Mouse (Mus musculus) midbrain, embryonic 13.5 days (tissue): ENCODE results near the gene Rnf207. TPM values are rescaled to one million over a fixed set of nuclear protein-coding genes. Genes with fewer than 3 reads are reported as not detected.

Source experiments
- ATAC-seq: fragments of 200-750 bp; cut with Nextera tagmentation; 2 replicates; pipeline ENCODE4 v1.8.0; 2017; ENCODE audit warnings: mild to moderate bottlenecking, moderate TSS enrichment, moderate library complexity
- H3K27ac ChIP-seq: fragments of 300-500 bp; sonication (generic); 2 replicates; pipeline ENCODE4 v1.5.1; 2015; ENCODE audit warnings: inconsistent platforms, mild to moderate bottlenecking, moderate library complexity
- H3K27me3 ChIP-seq: fragments of 300-500 bp; sonication (generic); 2 replicates; pipeline ENCODE4 v1.6.1; 2015; ENCODE audit warnings: mild to moderate bottlenecking, inconsistent platforms
- H3K36me3 ChIP-seq: fragments of 300-500 bp; sonication (generic); 2 replicates; pipeline ENCODE4 v1.6.1; 2015; ENCODE audit warnings: mild to moderate bottlenecking, inconsistent platforms
- H3K4me1 ChIP-seq: fragments of 300-500 bp; sonication (generic); replicated peaks from 2 replicates; pipeline ENCODE4 v1.6.1; 2015; ENCODE audit warnings: inconsistent platforms
- H3K4me2 ChIP-seq: fragments of 300-500 bp; sonication (generic); replicated peaks from 2 replicates; pipeline ENCODE4 v1.6.1; 2015; ENCODE audit warnings: moderate library complexity, mild to moderate bottlenecking, inconsistent platforms
- H3K4me3 ChIP-seq: fragments of 300-500 bp; sonication (generic); replicated peaks from 2 replicates; pipeline ENCODE4 v1.5.1; 2015; ENCODE audit warnings: mild to moderate bottlenecking, inconsistent platforms
- H3K9ac ChIP-seq: fragments of 300-500 bp; sonication (generic); replicated peaks from 2 replicates; pipeline ENCODE4 v1.6.1; 2015; ENCODE audit warnings: mild to moderate bottlenecking, inconsistent platforms
- H3K9me3 ChIP-seq: fragments of 300-500 bp; sonication (generic); 2 replicates; pipeline ENCODE4 v1.6.1; 2016; ENCODE audit warnings: mild to moderate bottlenecking, inconsistent platforms
- WGBS: fragments of 180-500 bp; shearing (Covaris S2); methylation state at CpG from one replicate; pipeline ENCODE4 v1.1.7; 2015; 5-methylcytosine and 5-hydroxymethylcytosine counted together
- polyA plus RNA-seq: library from polyadenylated mRNA; unstranded; fragments of >200 nt; fragmentation: Nextera tagmentation; extraction: Ambion mirVana; gene quantifications from 2 replicates; pipeline ENCODE4 v1.2.1, GENCODE M21; 2015

Gene Rnf207
- polyA plus RNA-seq, 1 experiment from 2014 or later: 4.7 TPM

DNA sequence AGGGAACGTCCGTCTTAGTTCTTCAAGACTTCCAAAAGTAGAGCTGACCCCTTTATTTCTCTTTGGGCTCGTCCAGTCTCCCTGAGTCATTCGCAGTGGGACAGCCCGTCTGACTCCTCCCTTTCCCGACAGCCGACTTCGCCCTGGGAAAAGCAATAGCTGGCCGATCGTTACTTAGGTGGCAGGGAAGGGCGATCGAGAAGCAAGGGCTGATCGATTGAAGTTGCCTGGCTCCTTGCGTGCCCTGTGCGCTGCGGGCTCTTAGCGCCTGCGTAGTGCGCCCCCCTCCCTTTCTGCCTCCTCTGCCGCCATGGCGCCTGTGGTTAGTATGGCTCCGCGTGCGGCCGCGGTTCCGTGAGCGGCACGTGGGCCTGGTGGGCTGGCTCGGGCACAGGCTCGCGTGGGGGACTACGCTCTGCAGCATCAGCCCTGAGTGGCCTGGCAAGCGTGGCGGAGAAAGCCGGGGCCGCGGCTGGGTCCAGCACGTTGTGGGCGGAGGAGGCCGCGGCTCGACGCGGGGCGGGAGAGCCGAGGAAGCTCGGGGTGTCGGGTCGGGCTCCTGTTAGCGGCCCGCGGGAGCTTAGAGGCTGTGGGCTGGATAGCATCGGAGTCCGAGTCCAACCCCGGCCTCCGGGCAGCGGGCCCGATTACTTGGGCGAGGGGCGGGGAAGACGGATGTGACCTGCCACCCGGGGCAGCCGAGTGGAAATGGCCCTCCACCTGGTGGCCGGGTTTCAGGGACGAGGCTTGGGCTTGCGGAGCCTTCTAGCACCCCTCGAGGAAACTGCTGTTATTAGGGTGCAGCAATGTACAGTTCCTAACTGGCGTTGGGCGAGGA, 7.0 kb upstream of the Rnf207 start, which contains the start of gene Rpl22:
Gene Rpl22, plus strand, starts transcription at position 169 of the 838 bp plus-strand sequence.
- H3K4me3 ChIP-seq: peak within 1 kb of the TSS; percentile 86
- peaks cover 30% of the 10 kb centered on the region for H3K4me1 ChIP-seq
- H3K27ac ChIP-seq: peak within 1 kb of the TSS; percentile 66
- H3K9me3 ChIP-seq: no peaks in the 10 kb centered on the region
- under 1% methylated on average over 69 of the region's 70 CpGs for whole genome bisulfite sequencing
- H3K36me3 ChIP-seq: peaks cover 26% of the 10 kb centered on the region
- no peaks in the 10 kb centered on the region for H3K27me3 ChIP-seq
- peak; percentile 97 for ATAC-seq
- peak within 1 kb of the TSS; percentile 92 for H3K9ac ChIP-seq
- H3K4me2 ChIP-seq: peak within 1 kb of the TSS; percentile 68

DNA sequence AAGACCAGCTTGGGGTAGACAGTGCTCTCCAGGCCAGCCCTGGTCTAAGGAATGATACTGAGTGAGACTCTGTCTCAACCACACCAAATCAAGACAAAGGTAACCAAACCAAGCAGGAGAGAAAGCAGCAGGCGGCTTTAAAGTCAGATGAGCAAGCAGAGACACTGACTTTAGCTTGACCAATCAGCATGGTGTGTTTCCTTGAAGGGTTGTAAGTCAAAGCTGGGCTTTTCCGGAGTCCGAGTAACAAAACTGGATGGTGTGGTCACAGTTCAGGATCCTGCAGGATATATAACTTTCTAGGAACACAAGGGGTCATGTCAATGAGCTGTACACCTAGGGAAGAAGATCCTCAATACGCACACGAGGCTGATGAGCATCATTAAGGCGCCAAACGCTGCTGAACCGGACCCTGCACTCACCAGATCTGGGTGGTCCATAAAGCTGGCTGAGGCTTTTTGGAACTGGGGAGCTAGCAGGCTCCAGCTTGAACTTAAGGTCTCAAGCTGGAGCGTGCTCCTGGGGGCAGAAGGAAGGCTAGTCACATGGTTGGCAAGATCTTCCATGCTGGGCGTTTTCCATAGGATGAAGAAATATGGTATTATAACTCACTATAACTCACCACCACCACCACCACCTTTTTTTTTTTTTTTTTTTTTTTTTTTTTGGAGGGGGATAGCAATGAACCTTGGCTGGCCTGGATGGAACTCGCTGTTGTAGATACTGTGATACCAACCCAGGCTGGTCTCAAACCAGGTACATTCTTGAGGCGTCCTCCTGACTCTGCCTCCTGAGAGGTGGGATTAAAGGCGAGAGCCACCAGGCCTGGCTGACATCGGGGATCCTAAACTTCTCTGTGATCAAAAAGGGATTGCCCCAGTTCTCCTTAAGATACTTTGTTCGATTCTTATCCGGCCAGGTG, 6.1 kb upstream of the Rnf207 start:
- peak; percentile 57 for ATAC-seq
- Histone ChIP-seq H3K27ac (no peak overlapping the region), H3K9ac (no peak overlapping the region), H3K4me2 (peak overlapping the region; percentile 28), H3K4me3 (peak overlapping the region; percentile 86), H3K27me3 (no peaks in the 10 kb centered on the region), H3K4me1 (peaks cover 30% of the 10 kb centered on the region), H3K9me3 (no peaks in the 10 kb centered on the region), H3K36me3 (peaks cover 17% of the 10 kb centered on the region)
- 55% methylated on average over 16 of the region's 16 CpGs for WGBS

DNA sequence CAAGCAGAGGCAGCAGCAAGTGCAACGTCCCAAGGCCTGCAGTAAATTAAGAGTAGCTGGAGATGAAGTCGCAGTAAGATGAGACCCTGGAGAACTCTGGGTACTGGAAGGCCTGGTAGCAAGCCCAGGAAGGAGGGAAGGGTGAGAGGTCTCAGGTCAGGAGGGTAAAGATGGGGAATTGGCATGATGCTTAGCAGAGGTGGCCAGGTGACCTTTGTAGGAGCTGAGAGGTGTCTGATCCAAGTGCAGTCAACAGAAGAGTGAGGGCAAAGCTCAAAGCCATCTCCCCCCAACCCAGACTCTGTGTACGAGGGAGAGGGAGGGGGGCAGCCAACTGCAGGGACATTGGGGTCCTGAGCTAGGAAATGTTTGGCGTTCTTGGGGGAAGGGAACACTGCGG, 2.7 kb upstream of the Rnf207 start:
- peaks cover 22% of the 10 kb centered on the region for H3K4me1 ChIP-seq
- peak overlapping the region; percentile 32; the same call in 1 of the 2 replicates for H3K9ac ChIP-seq
- no peaks in the 10 kb centered on the region for H3K9me3 ChIP-seq
- no peaks in the 10 kb centered on the region for H3K36me3 ChIP-seq
- peaks cover 26% of the 10 kb centered on the region for H3K27me3 ChIP-seq
- H3K4me2 ChIP-seq: no peak overlapping the region
- WGBS: 57% methylated on average over 5 of the region's 5 CpGs
- no peak for ATAC-seq
- no peak overlapping the region for H3K4me3 ChIP-seq
- no peak overlapping the region for H3K27ac ChIP-seq

DNA sequence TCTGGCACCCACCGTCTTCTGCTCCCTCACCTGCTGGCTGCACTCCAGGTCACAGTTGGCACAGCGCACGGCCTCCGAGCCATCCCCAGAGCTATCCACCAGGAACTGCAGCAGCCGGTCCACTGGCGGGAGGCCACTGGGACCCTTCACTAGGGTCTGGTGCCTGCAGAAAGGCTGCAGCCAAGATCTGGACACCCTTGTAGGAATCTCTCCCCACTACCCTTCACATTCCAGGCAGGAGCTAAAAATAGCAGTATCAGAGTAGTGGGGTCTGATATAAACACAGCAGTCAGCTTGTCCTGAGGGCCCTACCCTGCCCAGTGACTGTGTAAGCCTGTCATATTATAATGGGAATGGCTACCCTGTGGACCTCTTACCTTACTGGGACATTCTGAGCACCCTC, 1.2 kb downstream of the Rnf207 start:
- Histone ChIP-seq H3K9ac (no peak overlapping the region), H3K27me3 (peaks cover 64% of the 10 kb centered on the region), H3K4me1 (peaks cover 44% of the 10 kb centered on the region), H3K9me3 (no peaks in the 10 kb centered on the region), H3K27ac (no peak overlapping the region), H3K4me2 (no peak overlapping the region), H3K4me3 (no peak overlapping the region), H3K36me3 (no peaks in the 10 kb centered on the region)
- 85% methylated on average over 6 of the region's 6 CpGs for WGBS
- ATAC-seq: no peak

DNA sequence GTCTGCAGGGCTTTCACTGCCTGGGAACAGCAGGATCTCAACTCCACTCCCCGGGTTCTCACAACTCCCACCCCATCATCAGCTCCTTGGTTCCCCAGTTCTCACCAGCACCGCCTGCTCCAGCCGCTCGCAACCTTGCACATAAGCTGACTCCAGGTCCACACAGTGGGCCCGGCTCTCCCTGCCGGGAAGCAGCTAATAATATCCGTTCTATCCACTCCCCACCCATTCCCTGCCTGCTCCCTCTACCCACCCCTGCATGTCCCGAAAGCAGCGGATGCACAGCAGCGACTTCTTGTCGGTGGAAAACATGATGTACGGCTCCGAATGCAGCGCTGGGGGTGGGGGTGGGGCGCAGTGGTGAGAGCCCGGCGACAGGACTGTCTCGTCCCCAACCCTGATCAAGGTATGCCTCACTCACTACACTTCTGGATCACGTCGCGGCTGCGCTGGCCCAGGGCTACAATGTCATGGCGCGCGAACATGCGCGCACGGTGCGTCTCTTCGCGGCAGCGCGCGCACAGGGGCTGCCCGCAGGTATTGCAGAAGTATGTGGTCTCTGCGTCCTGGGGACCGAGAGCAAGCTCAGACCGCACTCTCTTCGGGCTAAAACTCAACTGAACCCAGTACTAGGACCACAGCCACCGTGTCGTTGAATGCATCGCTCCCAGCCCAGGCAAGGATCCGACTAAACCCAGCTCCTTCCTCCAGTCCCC, 3.1 kb downstream of the Rnf207 start:
- peak overlapping the region; percentile 32 for H3K4me3 ChIP-seq
- peaks cover 84% of the 10 kb centered on the region for H3K27me3 ChIP-seq
- no peak overlapping the region for H3K27ac ChIP-seq
- peaks cover 39% of the 10 kb centered on the region for H3K4me1 ChIP-seq
- peak overlapping the region; percentile 47; the same call in 1 of the 2 replicates for H3K9ac ChIP-seq
- no peaks in the 10 kb centered on the region for H3K9me3 ChIP-seq
- H3K36me3 ChIP-seq: no peaks in the 10 kb centered on the region
- ATAC-seq: no peak
- 1% methylated on average over 43 of the region's 43 CpGs for WGBS
- peak overlapping the region; percentile 54 for H3K4me2 ChIP-seq

DNA sequence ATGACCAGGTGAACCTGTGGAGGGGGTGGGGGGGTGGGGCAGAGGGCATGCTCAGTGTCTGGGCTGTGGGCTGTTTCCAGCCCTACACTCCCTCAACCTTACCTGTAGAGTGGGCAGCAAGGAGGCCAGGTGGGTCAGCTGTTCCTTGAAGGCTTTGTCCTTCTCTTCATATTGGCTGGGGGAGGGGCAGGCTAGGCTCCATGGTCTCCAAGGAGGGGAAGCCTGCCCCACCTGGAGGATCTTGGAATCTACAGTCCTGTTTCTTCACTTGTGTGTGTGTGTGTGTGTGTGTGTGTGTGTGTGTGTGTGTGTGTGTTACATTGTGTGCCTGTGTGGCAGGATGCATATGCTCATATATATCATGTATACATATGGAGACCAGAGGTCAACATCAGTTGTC, 4.9 kb downstream of the Rnf207 start:
- peaks cover 100% of the 10 kb centered on the region for H3K27me3 ChIP-seq
- H3K4me2 ChIP-seq: peak overlapping the region; percentile 56
- peak overlapping the region; percentile 39 for H3K4me3 ChIP-seq
- 0 out of 2 replicates have a peak, but pooled peaks have one; percentile 22 for ATAC-seq
- H3K27ac ChIP-seq: no peak overlapping the region
- H3K9me3 ChIP-seq: no peaks in the 10 kb centered on the region
- no peak overlapping the region for H3K9ac ChIP-seq
- H3K4me1 ChIP-seq: peaks cover 39% of the 10 kb centered on the region
- H3K36me3 ChIP-seq: peaks cover 2% of the 10 kb centered on the region; the same call in 1 of the 2 replicates

DNA sequence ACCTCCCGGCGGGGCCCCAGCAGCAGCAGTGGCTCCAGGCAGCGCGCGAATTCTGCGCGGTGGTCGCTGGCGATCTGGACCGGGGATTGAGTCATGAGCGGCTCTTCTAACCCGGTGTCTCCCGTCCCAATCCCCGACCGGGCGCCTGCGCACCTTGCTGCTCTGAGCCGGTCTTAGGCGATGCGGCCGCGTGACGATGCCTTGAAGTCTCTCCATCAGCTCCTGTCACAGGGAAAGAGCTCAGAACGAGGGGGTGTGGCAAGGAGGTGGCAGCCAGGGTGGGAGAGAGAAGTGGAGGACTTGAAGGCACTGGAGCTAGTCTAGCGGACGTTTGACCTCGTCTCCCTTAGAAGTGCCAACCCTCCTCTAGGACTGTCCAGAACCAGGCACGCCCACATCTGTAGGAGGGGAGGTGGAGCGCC, 5.6 kb downstream of the Rnf207 start:
- H3K9me3 ChIP-seq: no peaks in the 10 kb centered on the region
- peak overlapping the region; percentile 56 for H3K4me2 ChIP-seq
- H3K27me3 ChIP-seq: peaks cover 94% of the 10 kb centered on the region
- H3K27ac ChIP-seq: no peak overlapping the region; the same call in 1 of the 2 replicates
- H3K4me3 ChIP-seq: peak overlapping the region; percentile 39
- H3K36me3 ChIP-seq: peaks cover 8% of the 10 kb centered on the region; the same call in 1 of the 2 replicates
- ATAC-seq: peak; percentile 65
- H3K9ac ChIP-seq: peak overlapping the region; percentile 37
- peaks cover 32% of the 10 kb centered on the region for H3K4me1 ChIP-seq
- WGBS: under 1% methylated on average over 29 of the region's 29 CpGs

DNA sequence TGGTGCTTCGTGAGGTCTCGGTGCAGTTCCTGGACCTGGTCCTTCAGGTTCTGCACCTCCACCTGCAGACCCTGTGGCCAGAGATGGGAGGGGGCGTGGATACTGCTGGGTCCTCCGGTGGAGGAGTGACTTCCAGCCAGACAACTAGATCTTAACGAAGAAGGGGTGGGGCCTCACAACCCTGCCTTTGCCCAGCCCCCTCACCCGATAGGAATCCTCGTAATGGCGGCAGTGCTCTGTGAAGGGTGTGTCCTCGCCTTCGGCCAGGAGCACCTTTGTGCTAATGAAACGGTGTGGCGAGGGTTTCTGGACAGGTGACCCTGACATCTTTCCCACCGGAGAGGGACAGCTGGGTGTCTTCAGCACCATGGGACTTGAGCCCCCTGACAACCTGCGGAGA, 6.6 kb downstream of the Rnf207 start:
- Histone ChIP-seq H3K9ac (no peak overlapping the region), H3K36me3 (peaks cover 12% of the 10 kb centered on the region), H3K27ac (no peak overlapping the region), H3K9me3 (no peaks in the 10 kb centered on the region), H3K27me3 (peaks cover 84% of the 10 kb centered on the region), H3K4me2 (peak overlapping the region; percentile 56), H3K4me1 (peaks cover 30% of the 10 kb centered on the region), H3K4me3 (peak overlapping the region; percentile 8)
- WGBS: 2% methylated on average over 14 of the region's 14 CpGs
- ATAC-seq: no peak

DNA sequence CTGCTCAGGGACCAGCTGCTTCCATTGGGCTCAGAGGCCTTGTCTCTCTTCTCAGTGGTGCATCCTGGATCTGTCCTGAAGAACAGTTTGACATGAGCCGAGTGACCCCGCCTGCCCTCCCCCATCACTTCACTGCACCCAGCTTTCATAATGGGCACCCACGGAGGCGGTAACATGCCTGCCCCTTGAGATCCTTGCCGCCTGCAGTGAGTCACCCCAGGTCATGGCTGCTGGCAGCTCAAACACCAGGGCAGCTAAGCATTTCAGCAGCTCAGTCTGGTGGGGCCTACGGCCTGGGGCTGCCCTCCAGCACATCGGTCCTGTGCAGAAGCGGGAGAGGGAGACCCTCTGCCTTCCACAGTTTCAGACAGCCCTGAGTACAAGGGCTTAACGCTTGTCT, 11.3 kb downstream of the Rnf207 start:
- H3K4me2 ChIP-seq: no peak overlapping the region
- H3K9me3 ChIP-seq: no peaks in the 10 kb centered on the region
- no peak overlapping the region for H3K9ac ChIP-seq
- peaks cover 3% of the 10 kb centered on the region; the same call in 1 of the 2 replicates for H3K4me1 ChIP-seq
- H3K4me3 ChIP-seq: no peak overlapping the region
- WGBS: 74% methylated on average over 9 of the region's 9 CpGs
- no peak overlapping the region for H3K27ac ChIP-seq
- ATAC-seq: no peak
- peaks cover 37% of the 10 kb centered on the region for H3K27me3 ChIP-seq
- H3K36me3 ChIP-seq: peaks cover 50% of the 10 kb centered on the region

DNA sequence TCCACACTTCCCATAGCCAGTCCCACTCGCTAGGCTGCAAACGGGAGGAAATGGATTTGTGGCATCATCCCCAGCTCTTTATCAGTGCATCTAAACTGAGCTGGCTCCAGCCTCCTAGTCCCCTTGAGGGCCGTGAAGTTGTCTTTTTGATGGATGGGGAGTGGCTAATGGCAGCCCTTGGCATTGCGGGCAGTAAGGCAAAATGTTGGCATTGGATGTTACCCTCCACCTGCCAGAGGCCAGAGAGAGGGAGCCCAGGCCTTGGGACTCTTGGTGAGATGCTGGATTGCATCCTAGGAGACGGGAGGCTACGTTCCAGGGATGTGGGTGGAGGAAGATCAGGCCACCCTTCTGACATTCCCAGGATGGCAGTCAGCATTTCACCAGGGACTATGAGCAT, 12.8 kb downstream of the Rnf207 start:
- H3K27me3 ChIP-seq: peaks cover 22% of the 10 kb centered on the region
- WGBS: 83% methylated on average over 6 of the region's 6 CpGs
- no peak overlapping the region for H3K4me2 ChIP-seq
- H3K9me3 ChIP-seq: no peaks in the 10 kb centered on the region
- ATAC-seq: no peak
- H3K4me1 ChIP-seq: no peaks in the 10 kb centered on the region
- H3K9ac ChIP-seq: peak overlapping the region; percentile 28; the same call in 1 of the 2 replicates
- no peak overlapping the region for H3K27ac ChIP-seq
- H3K4me3 ChIP-seq: no peak overlapping the region
- peaks cover 64% of the 10 kb centered on the region for H3K36me3 ChIP-seq

DNA sequence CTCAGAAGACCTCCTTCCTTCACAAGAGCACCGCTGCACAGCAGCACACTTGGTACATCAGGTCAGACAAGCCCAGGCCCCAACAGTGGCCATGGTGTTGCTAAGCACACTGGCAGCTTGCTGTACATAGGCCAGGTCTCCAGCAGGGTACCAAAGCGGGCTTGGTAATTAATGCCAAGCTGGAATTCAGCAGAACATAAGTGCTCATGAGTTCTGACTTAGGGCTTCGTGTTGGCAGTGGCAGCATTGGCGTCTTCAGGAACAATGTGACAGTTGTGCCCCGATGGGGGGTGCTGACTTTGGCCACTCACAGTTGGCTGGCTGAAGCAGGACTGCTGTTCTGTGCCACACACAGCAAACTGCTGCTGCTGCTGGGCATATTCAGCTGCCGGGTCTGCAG, 14.1 kb downstream of the Rnf207 start:
- Histone ChIP-seq H3K4me2 (no peak overlapping the region), H3K27ac (no peak overlapping the region), H3K4me1 (no peaks in the 10 kb centered on the region), H3K27me3 (peaks cover 9% of the 10 kb centered on the region), H3K9ac (no peak overlapping the region), H3K36me3 (peaks cover 76% of the 10 kb centered on the region), H3K9me3 (no peaks in the 10 kb centered on the region), H3K4me3 (no peak overlapping the region)
- no peak for ATAC-seq
- WGBS: 96% methylated on average over 6 of the region's 6 CpGs
